Mouse (Mus musculus) megakaryocyte progenitor cell, adult 5-6 weeks (primary cell): Measurements from ENCODE around the gene Ubtd1. TPM values are rescaled to one million over a fixed set of nuclear protein-coding genes. Genes with fewer than 3 reads are reported as not detected.
"Not testable (repeated sequence)": the region's sequence is repeated elsewhere in the genome, so short reads cannot be mapped to it uniquely, and the experiment has no call there.

Source experiments
- ATAC-seq: replicated peaks from 2 replicates; pipeline ENCODE4 v1.8.0; 2016; ENCODE audit warnings: mild to moderate bottlenecking, moderate TSS enrichment, inconsistent platforms; ENCODE audit not compliant: poor library complexity
- total RNA-seq, 2 experiments: library from RNA; stranded (forward) in 1 of 2; stranded (reverse) in 1 of 2; fragments of 157-497, 149-512 nt in 1 of 2; fragments of 200-1000 nt in 1 of 2; gene quantifications; 2 replicates each; pipeline versions ENCODE4 v1.2.3 to v1.2.4; 2015 to 2017

The Ubtd1 gene
- total RNA-seq, 2 experiments from 2014 or later = 11.2 to 11.9 TPM

DNA sequence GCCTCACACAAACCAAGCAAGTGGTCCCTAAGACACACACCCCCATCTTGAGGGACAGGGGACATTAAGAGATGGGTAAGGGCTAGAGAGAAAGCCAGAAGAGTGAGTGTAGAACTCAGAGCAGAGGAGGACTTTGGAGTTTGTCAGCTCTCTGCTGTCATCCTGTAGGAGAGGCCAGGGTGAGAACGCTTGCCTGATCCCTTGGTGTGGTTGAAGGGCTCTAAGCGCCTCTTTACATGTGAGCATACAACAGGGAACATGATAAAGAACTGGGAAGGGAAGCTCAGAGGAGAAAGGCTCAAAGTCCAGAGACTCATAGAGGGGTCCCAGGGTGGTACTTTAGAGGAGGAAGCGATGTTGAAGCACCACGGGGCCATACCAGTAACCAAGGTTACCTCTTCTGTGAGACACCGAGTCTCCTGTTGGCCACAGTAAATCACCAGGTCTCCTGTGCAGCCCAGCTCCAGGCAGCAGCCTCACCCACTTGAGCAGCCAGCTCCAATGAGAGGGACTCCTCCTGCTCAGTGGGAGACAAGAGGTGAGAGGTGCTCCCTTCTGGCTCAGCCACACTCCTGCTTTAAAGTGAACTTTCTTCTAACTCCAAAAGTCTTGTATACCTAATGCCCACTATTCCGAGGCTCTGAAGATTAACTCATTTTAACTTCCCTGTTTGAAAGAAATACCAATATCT lies 75.3 kb downstream of the Ubtd1 start:
- no peak for ATAC-seq

DNA sequence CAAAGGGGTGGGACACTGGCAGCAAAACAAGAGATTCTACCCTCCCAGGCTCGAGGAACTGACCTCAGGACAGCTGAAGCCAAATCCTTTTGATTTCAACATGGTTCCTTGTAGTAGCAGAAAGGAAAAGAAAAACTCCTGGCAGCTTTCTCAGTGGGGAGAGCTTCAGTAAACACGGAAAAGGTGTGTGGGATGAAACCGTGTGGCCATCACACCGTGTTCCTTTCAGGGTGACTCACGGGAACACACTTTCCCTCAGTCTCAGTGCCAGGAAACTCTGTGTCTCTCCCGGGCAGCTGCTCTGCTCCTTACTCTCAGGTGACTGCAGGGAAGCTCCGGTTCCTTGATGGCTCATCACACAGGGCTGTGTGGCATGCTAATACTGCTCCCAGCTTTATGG lies 76.9 kb downstream of the Ubtd1 start:
- ATAC-seq = no peak

DNA sequence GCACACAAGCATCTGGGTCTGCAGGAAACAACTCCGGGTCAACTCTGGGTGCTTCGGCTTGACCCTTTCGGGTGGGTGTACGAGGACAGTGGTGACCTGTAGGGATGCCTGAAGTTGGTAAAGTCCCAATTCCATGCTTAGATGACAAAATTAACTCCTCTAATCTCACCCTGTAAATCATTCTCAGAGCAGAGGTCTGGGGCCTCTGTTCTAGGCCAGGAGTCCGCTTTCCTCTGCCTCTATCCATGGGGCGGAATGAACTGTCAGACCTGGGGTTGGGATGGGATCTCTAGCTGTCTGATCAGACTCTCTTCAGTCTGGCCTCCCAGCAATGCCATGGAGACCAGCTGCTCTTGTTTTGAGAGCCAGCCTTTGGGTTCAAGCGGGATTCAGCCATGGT lies 79.9 kb downstream of the Ubtd1 start:
- ATAC-seq = no peak

DNA sequence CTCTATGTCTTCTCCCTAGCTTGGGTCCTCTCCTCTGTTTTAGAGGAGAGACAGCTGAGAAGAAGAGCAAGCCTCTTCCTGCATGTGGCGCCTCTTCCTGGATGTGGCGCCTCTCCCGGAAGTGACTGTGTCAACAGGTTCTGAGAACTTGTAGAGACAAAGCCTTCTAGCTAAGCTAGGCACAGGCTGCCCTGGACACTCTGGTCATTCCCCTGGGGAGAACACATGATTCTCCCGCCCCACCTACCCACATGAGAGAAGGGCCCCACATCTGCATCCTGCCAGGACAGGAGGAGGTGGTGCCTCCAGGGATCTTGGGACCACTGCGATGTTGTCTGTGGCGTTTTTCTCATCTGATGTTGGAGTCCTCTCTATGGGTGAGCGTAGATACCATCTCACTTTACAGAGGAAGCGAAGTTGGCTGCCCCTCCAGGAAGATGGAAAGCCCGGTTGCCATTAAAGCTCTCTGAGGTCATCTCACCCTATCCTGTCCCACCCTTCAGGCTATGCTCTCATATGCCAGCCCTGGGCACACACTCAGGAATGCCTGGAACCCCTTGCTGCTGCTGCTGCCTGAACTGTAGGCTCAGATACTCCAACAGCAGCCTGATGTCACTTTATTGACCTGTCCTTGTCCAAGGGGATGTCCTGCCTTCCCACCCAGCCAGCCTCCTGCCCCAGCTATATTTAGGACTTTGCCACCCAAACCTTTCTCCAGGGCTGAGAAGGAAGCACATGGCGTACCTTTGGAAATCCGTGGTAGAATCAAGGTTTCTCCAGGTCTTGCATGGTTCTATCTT lies 87.1 kb downstream of the Ubtd1 start:
- ATAC-seq = no peak

DNA sequence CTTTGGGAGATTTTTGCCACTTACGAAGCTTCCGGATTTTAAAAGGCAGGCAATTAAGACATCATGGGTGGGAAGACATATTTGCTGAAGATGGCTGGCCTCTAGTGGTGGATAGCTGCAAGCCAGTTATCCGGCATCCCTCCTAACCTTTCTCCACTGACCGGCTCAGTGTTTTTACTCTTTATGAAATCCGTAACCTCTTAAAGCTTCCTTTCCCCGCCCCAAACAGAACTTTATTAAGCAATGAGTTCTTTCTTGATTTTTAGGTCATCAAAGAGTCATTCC lies 87.6 kb downstream of the Ubtd1 start:
- ATAC-seq = no peak

DNA sequence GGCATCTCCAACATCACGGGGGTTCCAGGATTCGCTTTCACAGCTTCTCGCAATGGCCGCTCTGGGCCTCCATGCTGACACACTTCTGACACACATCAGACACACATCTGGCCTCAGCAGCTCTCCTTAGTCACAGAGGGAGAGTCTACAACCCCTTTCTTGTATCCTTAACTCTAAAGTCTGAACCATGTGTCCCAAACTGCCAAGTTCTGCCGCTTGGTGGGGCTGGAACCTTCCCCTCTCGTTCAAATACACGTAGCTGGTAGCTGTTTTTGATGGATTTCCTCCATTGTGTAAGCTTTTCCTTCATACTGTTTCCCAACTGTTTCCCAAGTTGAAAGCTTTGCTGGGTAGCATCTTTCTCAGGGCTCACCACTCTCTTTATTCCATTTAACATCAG lies 89.7 kb downstream of the Ubtd1 start:
- no peak for ATAC-seq

DNA sequence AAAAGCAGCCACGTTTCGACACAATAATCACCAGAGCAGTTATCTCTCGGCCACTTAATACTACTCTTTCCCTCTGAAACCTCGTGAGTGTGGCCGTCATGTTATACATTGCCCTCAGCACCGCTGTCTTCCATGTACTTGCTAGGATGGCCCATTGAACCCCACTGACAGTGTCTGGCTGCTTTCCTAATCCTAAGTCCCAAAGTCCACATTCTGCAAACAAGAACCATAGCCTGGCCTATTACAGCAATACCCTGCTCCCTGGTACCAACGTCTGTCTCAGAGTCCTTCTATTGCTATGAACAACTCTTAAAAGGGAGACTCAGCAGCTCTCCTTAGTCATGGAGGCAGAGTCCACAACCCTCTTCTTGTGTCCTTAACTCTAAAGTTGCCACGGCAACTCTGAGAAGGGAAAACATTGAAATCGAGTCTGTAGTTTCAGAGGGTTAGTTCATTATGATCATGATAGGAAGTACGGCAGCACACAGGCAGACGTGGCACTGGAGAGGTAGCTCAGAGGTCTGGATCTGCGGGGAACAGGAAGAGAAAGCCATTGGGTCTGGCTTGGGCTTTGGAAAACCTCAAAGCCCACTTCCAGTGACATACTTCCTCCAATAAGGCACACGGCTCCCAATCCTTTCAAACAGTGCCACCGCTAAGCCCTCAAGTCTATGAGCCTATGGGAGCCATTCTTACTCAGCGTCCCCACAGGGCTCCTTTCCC lies 90.5 kb downstream of the Ubtd1 start:
- ATAC-seq = 0 out of 2 replicates have a peak, but pooled peaks have one; percentile 14

DNA sequence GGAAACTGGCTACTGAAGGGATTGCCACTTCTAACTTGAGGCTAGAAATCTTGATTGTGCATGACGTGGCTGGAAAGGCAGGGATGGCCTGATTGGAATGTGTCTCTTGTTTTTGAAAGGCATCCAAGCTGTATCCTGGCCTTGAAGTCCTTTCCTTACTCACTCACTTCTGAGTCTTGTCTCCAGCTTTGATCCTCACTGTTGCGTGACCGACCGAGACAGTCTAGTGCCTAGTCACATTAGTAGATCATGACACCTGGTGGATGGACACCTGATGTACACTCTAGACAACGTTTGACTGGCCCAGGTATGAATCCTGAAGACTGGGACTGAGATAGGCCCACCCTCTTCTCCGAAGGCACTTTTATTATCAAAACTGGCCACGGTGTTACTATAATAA lies 91.2 kb downstream of the Ubtd1 start:
- ATAC-seq = no peak

DNA sequence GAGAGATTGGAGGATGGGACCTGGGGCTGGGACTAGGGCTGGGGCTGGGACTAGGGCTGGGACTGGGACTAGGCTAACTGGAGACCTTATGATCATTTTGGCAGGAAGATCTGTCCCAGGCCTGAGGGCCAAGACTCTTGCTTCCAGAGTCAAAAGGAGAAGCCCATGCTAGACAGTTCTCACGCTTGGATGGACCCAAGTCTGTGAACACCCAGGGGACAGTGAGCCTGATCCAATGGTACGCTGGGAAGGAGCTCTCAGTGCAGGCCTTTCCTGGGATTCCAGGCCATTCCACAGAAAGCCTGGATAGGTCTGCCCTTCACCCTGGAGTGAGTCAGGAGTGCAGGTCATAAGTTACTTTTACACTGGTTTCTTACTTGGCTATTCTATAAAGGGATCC lies 93.5 kb downstream of the Ubtd1 start:
- ATAC-seq = no peak

DNA sequence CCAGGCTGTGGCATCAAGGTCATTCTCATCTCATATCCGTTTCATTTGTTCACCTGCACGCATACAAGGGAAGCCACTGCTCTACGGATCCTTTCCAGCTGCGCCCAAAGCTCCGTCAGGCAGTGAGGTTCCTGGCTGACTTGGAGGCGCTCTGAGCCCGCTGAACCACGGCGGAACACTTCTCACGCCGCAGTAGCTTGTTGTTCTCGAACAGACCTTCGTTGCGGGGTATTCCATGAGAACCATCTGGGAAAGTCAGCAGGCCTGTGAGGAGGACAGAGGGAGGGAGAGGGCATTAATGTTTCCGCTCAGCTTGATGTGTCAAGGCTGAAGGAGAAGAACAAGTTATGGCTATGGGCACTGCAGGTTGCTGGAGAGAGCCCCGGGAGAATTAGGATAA lies 94.4 kb downstream of the Ubtd1 start:
- no peak for ATAC-seq

DNA sequence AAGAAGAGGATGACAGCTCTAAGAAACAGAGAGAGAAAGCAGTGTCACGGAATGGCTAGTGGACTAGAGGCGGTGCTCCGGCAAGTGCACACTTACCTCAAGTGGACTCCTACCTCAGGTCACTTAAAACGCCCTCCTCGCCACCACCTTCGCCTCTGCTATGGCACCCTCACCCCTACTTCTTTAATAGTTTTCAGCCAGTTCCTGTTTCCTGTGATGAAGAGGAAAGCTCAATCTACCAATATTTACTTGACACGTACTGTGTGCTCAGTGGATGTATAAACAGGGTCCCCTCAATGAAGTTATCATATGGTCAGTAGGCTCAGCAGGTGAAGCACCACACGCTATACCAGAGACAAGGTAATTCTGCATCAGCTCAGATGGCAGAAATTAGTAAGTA lies 97.0 kb downstream of the Ubtd1 start:
- no peak for ATAC-seq

DNA sequence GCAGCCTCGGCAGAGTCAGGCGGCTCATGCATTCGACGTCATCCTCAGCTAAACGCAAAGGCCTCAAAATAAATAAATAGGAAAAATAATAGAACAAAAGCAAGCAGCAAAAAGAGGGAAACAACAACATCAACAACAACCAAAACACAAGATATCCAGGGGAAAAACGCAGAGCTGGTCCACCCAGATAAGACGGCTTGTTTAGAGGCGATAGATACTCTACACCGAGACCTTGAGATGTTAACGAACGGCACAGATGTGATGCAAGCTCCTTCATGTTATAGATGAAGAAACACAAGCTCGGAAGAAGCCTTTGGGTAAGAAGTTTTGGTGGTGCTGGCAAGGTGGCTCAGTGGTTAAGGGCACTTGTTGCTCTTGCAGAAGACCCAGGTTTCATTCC lies 97.4 kb downstream of the Ubtd1 start:
- ATAC-seq = no peak

DNA sequence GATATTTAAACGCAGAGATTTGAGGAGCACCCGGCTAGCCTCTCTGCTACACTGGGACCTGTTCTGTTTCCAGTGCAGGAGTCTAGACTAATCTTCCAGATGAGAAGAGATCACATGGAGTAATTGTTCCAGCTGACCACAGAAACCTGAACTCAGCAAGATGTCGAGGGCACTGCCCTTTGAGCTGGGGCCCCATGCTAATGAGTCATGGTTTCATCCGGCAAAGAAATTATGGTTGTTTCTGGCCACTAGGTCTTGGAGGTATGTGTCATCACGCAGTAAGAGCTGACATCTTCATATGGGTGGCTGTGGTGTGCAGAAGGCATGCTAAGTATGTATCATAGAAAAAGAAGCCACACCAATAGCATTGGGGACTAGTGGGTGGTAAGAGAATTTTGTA lies 98.4 kb downstream of the Ubtd1 start:
- no peak for ATAC-seq

DNA sequence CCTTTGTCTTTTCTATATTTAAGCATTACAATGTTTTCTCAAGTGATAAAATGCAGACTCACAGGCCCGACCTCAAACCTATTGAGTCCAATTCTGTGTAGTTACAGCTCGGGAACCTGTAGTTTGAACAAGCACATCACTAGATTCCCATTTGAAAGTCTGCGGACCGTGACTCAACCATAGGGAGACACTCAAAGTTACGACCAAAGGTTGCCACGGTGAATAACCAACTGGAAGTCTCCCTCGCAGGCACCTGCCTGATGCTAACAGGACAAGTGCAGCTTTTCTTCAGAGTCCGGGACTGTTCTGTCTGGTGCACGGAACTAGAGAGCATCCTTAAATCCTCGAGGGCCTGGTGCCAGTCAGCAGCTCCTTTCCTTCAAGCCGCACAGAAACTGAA lies 98.9 kb downstream of the Ubtd1 start:
- no peak for ATAC-seq

DNA sequence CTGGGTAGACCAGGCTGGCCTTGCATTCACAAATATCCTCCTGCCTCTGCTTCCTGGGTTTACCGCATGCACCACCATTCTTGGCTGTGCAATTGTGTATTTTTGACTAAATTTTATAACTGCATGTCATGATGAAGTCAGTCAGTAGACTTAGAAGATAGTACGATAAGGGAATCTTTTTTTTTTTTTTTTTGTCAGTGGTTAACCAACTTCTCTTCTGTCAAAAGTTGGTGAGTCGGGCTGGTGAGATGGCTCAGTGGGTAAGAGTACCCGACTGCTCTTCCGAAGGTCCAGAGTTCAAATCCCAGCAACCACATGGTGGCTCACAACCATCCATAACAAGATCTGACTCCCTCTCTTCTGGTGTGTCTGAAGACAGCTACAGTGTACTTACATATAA lies 100.0 kb downstream of the Ubtd1 start:
- ATAC-seq = not testable (repeated sequence)

Other genes starting within 250 kb of the Ubtd1 start
- not detected in 2 replicates for gene Slit1, start 238.1 kb upstream of the Ubtd1 start, total RNA-seq (2015)
- 0.03 and 0.29 TPM in 2 replicates for gene Slit1, start 238.1 kb upstream of the Ubtd1 start, total RNA-seq (2017)
- 48.6 and 50.6 TPM in 2 replicates for gene Arhgap19, start 179.7 kb upstream of the Ubtd1 start, total RNA-seq (2015)
- gene Arhgap19, start 179.7 kb upstream of the Ubtd1 start, total RNA-seq (2017) = 56.7 and 57.3 TPM in 2 replicates
- 9.1 TPM in 2 replicates for gene Frat1, start 151.8 kb upstream of the Ubtd1 start, total RNA-seq (2015)
- gene Frat1, start 151.8 kb upstream of the Ubtd1 start, total RNA-seq (2017) = 9.5 and 11.7 TPM in 2 replicates
- gene Frat2, start 133.6 kb upstream of the Ubtd1 start, total RNA-seq (2015) = 25.2 and 27.8 TPM in 2 replicates
- 28.2 and 29.8 TPM in 2 replicates for gene Frat2, start 133.6 kb upstream of the Ubtd1 start, total RNA-seq (2017)
- 10.4 and 10.5 TPM in 2 replicates for gene Rrp12, start 85.6 kb upstream of the Ubtd1 start, total RNA-seq (2015)
- 18.9 and 20.5 TPM in 2 replicates for gene Rrp12, start 85.6 kb upstream of the Ubtd1 start, total RNA-seq (2017)
- 1,044 and 1,130 TPM in 2 replicates for gene Pgam1, start 69.8 kb upstream of the Ubtd1 start, total RNA-seq (2015)
- gene Pgam1, start 69.8 kb upstream of the Ubtd1 start, total RNA-seq (2017) = 398 and 472 TPM in 2 replicates
- 90.1 and 96.9 TPM in 2 replicates for gene Exosc1, start 48.3 kb upstream of the Ubtd1 start, total RNA-seq (2015)
- 73.3 and 75.7 TPM in 2 replicates for gene Exosc1, start 48.3 kb upstream of the Ubtd1 start, total RNA-seq (2017)
- 52.7 and 54.9 TPM in 2 replicates for gene Zdhhc16, start 48.3 kb upstream of the Ubtd1 start, total RNA-seq (2015)
- gene Zdhhc16, start 48.3 kb upstream of the Ubtd1 start, total RNA-seq (2017) = 33.5 and 39.1 TPM in 2 replicates
- 15.8 and 16.2 TPM in 2 replicates for gene Mms19, start 606 bp upstream of the Ubtd1 start, total RNA-seq (2015)
- gene Mms19, start 606 bp upstream of the Ubtd1 start, total RNA-seq (2017) = 25.2 and 43.2 TPM in 2 replicates
- not detected in 2 replicates for gene Ankrd2, start 54.2 kb downstream of the Ubtd1 start, total RNA-seq (2015)
- not detected in 2 replicates for gene Ankrd2, start 54.2 kb downstream of the Ubtd1 start, total RNA-seq (2017)
- gene Hoga1, start 63.8 kb downstream of the Ubtd1 start, total RNA-seq (2015) = 0.20 TPM in 1 of 2 replicates, not detected in the other
- gene Hoga1, start 63.8 kb downstream of the Ubtd1 start, total RNA-seq (2017) = 0.24 and 0.33 TPM in 2 replicates
- not detected in 2 replicates for gene 4933411K16Rik, start 70.5 kb downstream of the Ubtd1 start, total RNA-seq (2015)
- not detected in 2 replicates for gene 4933411K16Rik, start 70.5 kb downstream of the Ubtd1 start, total RNA-seq (2017)
- 0.67 and 1.4 TPM in 2 replicates for gene Morn4, start 104.6 kb downstream of the Ubtd1 start, total RNA-seq (2015)
- gene Morn4, start 104.6 kb downstream of the Ubtd1 start, total RNA-seq (2017) = 0.30 and 0.54 TPM in 2 replicates
- gene Pi4k2a, start 108.7 kb downstream of the Ubtd1 start, total RNA-seq (2015) = 8.9 and 9.4 TPM in 2 replicates
- 5.5 and 7.4 TPM in 2 replicates for gene Pi4k2a, start 108.7 kb downstream of the Ubtd1 start, total RNA-seq (2017)
- 5.0 and 7.3 TPM in 2 replicates for gene Avpi1, start 147.3 kb downstream of the Ubtd1 start, total RNA-seq (2015)
- gene Avpi1, start 147.3 kb downstream of the Ubtd1 start, total RNA-seq (2017) = 4.9 and 5.4 TPM in 2 replicates
- 14.4 and 14.9 TPM in 2 replicates for gene Marveld1, start 165.6 kb downstream of the Ubtd1 start, total RNA-seq (2015)
- gene Marveld1, start 165.6 kb downstream of the Ubtd1 start, total RNA-seq (2017) = 15.0 and 18.8 TPM in 2 replicates
- 10.7 and 13.6 TPM in 2 replicates for gene Zfyve27, start 182.2 kb downstream of the Ubtd1 start, total RNA-seq (2015)
- 26.9 and 30.5 TPM in 2 replicates for gene Zfyve27, start 182.2 kb downstream of the Ubtd1 start, total RNA-seq (2017)
- gene Sfrp5, start 220.5 kb downstream of the Ubtd1 start, total RNA-seq (2015) = not detected in 2 replicates
- not detected in 2 replicates for gene Sfrp5, start 220.5 kb downstream of the Ubtd1 start, total RNA-seq (2017)